Mouse (Mus musculus) thymus, postnatal 4 days (tissue): Measurements from ENCODE around the gene Idi2.

Experiments used
- DNase-seq: peaks from one replicate; pipeline ENCODE4 v3.0.0; 2021

The Idi2 gene

GRCm38 (mm10) chr13:8999464-8999863 is 46.8 kb downstream of the Idi2 start:
- DNase-seq, result no peak

GRCm38 (mm10) chr13:9003306-9003705 is 50.6 kb downstream of the Idi2 start:
- DNase-seq, result no peak
